Mouse (Mus musculus): ENCODE data around the gene Dlg4.
"Not testable (repeated sequence)": the region's sequence is repeated elsewhere in the genome, so short reads cannot be mapped to it uniquely, and the experiment has no call there.

The Dlg4 gene

GRCm38 (mm10) chr11:69996161-69997061, 20.3 kb upstream of the Dlg4 start:
- DNase-seq (ENCODE audit: low read depth, low spot score) = no peak

GRCm38 (mm10) chr11:69997070-69997509, 19.7 kb upstream of the Dlg4 start:
- DNase-seq (ENCODE audit: low read depth, low spot score) = peak; percentile 84

- DNase-seq (ENCODE audit: low read depth, low spot score) = no peak
Observed at GRCm38 (mm10) chr11:69998567-69999491, 17.9 kb upstream of the Dlg4 start.

GRCm38 (mm10) chr11:69999666-70000065, 17.1 kb upstream of the Dlg4 start:
- DNase-seq (ENCODE audit: low read depth, low spot score) = no peak

- DNase-seq (ENCODE audit: low read depth, low spot score) = peak; percentile 98
Observed at GRCm38 (mm10) chr11:70000396-70000898, 16.3 kb upstream of the Dlg4 start, which contains the start of gene Dvl2. Dvl2 (plus strand) TSS chr11:70000595.

GRCm38 (mm10) chr11:70001159-70001558, 15.6 kb upstream of the Dlg4 start:
- no peak for DNase-seq (ENCODE audit: low read depth, low spot score)

GRCm38 (mm10) chr11:70001865-70002264, 14.9 kb upstream of the Dlg4 start:
- no peak for DNase-seq (ENCODE audit: low read depth, low spot score)

GRCm38 (mm10) chr11:70002471-70002870, 14.3 kb upstream of the Dlg4 start:
- no peak for DNase-seq (ENCODE audit: low read depth, low spot score)

- no peak for DNase-seq (ENCODE audit: low read depth, low spot score)
Observed at GRCm38 (mm10) chr11:70005521-70005920, 11.2 kb upstream of the Dlg4 start.

- no peak for DNase-seq (ENCODE audit: low read depth, low spot score)
Observed at GRCm38 (mm10) chr11:70010033-70010432, 6.7 kb upstream of the Dlg4 start.

GRCm38 (mm10) chr11:70010548-70010947, 6.2 kb upstream of the Dlg4 start:
- no peak for DNase-seq (ENCODE audit: low read depth, low spot score)

GRCm38 (mm10) chr11:70010961-70011360, 5.8 kb upstream of the Dlg4 start:
- no peak for DNase-seq (ENCODE audit: low read depth, low spot score)

- DNase-seq (ENCODE audit: low read depth, low spot score) = no peak
Observed at GRCm38 (mm10) chr11:70012931-70013330, 3.8 kb upstream of the Dlg4 start.

GRCm38 (mm10) chr11:70013408-70013807, 3.3 kb upstream of the Dlg4 start:
- DNase-seq (ENCODE audit: low read depth, low spot score) = no peak

GRCm38 (mm10) chr11:70014051-70014450, 2.7 kb upstream of the Dlg4 start:
- no peak for DNase-seq (ENCODE audit: low read depth, low spot score)

GRCm38 (mm10) chr11:70014880-70015558, 1.7 kb upstream of the Dlg4 start, which contains the start of gene Acadvl:
Acadvl (minus strand) TSS chr11:70015411.
- DNase-seq (ENCODE audit: low read depth, low spot score) = peak; percentile 82

- no peak for DNase-seq (ENCODE audit: low read depth, low spot score)
Observed at GRCm38 (mm10) chr11:70015677-70016076, 1.1 kb upstream of the Dlg4 start.

GRCm38 (mm10) chr11:70016177-70016576, 565 bp upstream of the Dlg4 start:
- DNase-seq (ENCODE audit: low read depth, low spot score) = not testable (repeated sequence)

- DNase-seq (ENCODE audit: low read depth, low spot score) = no peak
Observed at GRCm38 (mm10) chr11:70017199-70017767, 541 bp downstream of the Dlg4 start.

- no peak for DNase-seq (ENCODE audit: low read depth, low spot score)
Observed at GRCm38 (mm10) chr11:70018131-70018990, 1.6 kb downstream of the Dlg4 start.
